Mouse (Mus musculus): Measurements from ENCODE around the gene Deaf1.
A peak's percentile ranks its signal among the peaks of the same experiment; 100 is the strongest.

Gene Deaf1

GRCm38 (mm10) chr7:141327469-141328372 is at the start of gene Deaf1, which contains the start of gene Tmem80:
TSS of gene Deaf1 (minus strand) at chr7:141327690.
TSS of gene Tmem80 (plus strand) at chr7:141327739.
- peak; percentile 98 for DNase-seq

- no peak for DNase-seq
Measured at GRCm38 (mm10) chr7:141374399-141374798, 46.9 kb upstream of the Deaf1 start.

- no peak for DNase-seq
Measured at GRCm38 (mm10) chr7:141373611-141374010, 46.1 kb upstream of the Deaf1 start.

GRCm38 (mm10) chr7:141371942-141372595 is 44.6 kb upstream of the Deaf1 start:
- DNase-seq: no peak

GRCm38 (mm10) chr7:141369918-141370317 is 42.4 kb upstream of the Deaf1 start:
- DNase-seq: no peak

GRCm38 (mm10) chr7:141367358-141367757 is 39.9 kb upstream of the Deaf1 start:
- no peak for DNase-seq

- no peak for DNase-seq
Measured at GRCm38 (mm10) chr7:141365049-141365445, 37.6 kb upstream of the Deaf1 start.

GRCm38 (mm10) chr7:141364349-141365048 is 37.0 kb upstream of the Deaf1 start:
- no peak for DNase-seq

- DNase-seq: no peak
Measured at GRCm38 (mm10) chr7:141363752-141364125, 36.2 kb upstream of the Deaf1 start.

- DNase-seq: peak; percentile 56 to 58
Measured at GRCm38 (mm10) chr7:141363106-141363751, 35.7 kb upstream of the Deaf1 start.

- DNase-seq: peak; percentile 24 to 50
Measured at GRCm38 (mm10) chr7:141361510-141361909, 34.0 kb upstream of the Deaf1 start.

- DNase-seq: no peak
Measured at GRCm38 (mm10) chr7:141356971-141357370, 29.5 kb upstream of the Deaf1 start.

GRCm38 (mm10) chr7:141355626-141356326 is 28.3 kb upstream of the Deaf1 start:
- no peak for DNase-seq

GRCm38 (mm10) chr7:141355051-141355450 is 27.6 kb upstream of the Deaf1 start:
- DNase-seq: no peak

- DNase-seq: no peak
Measured at GRCm38 (mm10) chr7:141351061-141351460, 23.6 kb upstream of the Deaf1 start.

- no peak for DNase-seq
Measured at GRCm38 (mm10) chr7:141344787-141345186, 17.3 kb upstream of the Deaf1 start.

- no peak for DNase-seq
Measured at GRCm38 (mm10) chr7:141343696-141344095, 16.2 kb upstream of the Deaf1 start.

- DNase-seq: no peak
Measured at GRCm38 (mm10) chr7:141343230-141343629, 15.7 kb upstream of the Deaf1 start.

GRCm38 (mm10) chr7:141341689-141342226 is 14.3 kb upstream of the Deaf1 start:
- no peak for DNase-seq

GRCm38 (mm10) chr7:141340476-141340875 is 13.0 kb upstream of the Deaf1 start:
- DNase-seq: no peak

GRCm38 (mm10) chr7:141340023-141340422 is 12.5 kb upstream of the Deaf1 start:
- DNase-seq: no peak
